Mouse (Mus musculus) thymus, adult 2 months (tissue): ENCODE measurements around the gene Tubd1. TPM values are rescaled to one million over a fixed set of nuclear protein-coding genes. Genes with fewer than 3 reads are reported as not detected.

ENCODE experiments used
- DNase-seq: peaks from one replicate; pipeline ENCODE4 v3.0.0; 2021
- H3K27ac ChIP-seq: fragments of 200-500 bp; 2 replicates; pipeline ENCODE4 v1.5.1; 2012; ENCODE audit warnings: low read length, control low read depth; ENCODE audit not compliant: control insufficient read depth, insufficient read depth
- H3K27me3 ChIP-seq: fragments of 200-500 bp; 2 replicates; pipeline ENCODE4 v1.6.1; 2012; ENCODE audit warnings: mild to moderate bottlenecking, low read length, moderate library complexity, mixed read lengths; ENCODE audit not compliant: control insufficient read depth, insufficient read depth
- H3K36me3 ChIP-seq: fragments of 200-500 bp; 2 replicates; pipeline ENCODE4 v1.6.1; 2012; ENCODE audit warnings: mild to moderate bottlenecking, low read length, moderate library complexity; ENCODE audit not compliant: control insufficient read depth, insufficient read depth
- H3K4me1 ChIP-seq: fragments of 200-500 bp; replicated peaks from 2 replicates; pipeline ENCODE4 v1.6.1; 2012; ENCODE audit warnings: low read length; ENCODE audit not compliant: control insufficient read depth, insufficient read depth
- H3K4me3 ChIP-seq: fragments of 200-500 bp; 2 replicates; pipeline ENCODE4 v1.5.1; 2012; ENCODE audit warnings: mild to moderate bottlenecking, low read length, control low read depth, moderate library complexity; ENCODE audit not compliant: control insufficient read depth, insufficient read depth
- CTCF ChIP-seq: fragments of 200-500 bp; IDR thresholded peaks from 2 replicates; pipeline ENCODE4 v1.5.1; 2012; ENCODE audit warnings: mild to moderate bottlenecking, control low read depth, low read length, moderate library complexity, borderline replicate concordance; ENCODE audit not compliant: control insufficient read depth, poor library complexity, insufficient read depth; ENCODE audit errors: extremely low read depth
- POLR2A ChIP-seq: fragments of 200-500 bp; IDR thresholded peaks from 2 replicates; pipeline ENCODE4 v1.6.1; 2012; ENCODE audit warnings: mild to moderate bottlenecking, low read length, control low read depth, moderate library complexity; ENCODE audit not compliant: control insufficient read depth, poor library complexity, insufficient read depth; ENCODE audit errors: extremely low read depth
- WGBS: fragments of 180-500 bp; shearing (Covaris S2); methylation state at CpG from one replicate; pipeline ENCODE4 v1.1.7; 2018; 5-methylcytosine and 5-hydroxymethylcytosine counted together
- polyA plus RNA-seq: library from polyadenylated mRNA; depleted of rRNA; stranded (reverse); fragments of >200 nt; gene quantifications from 2 replicates; pipeline ENCODE4 v1.2.3, GENCODE M21; 2012

Tubd1 gene
- polyA plus RNA-seq, 1 experiment, result 5.9 TPM

- WGBS, result 92% methylated on average over 3 of the region's 3 CpGs
- H3K4me1 ChIP-seq, result no peaks in the 10 kb centered on the region; the same call in 1 of the 2 replicates
- H3K27me3 ChIP-seq, result no peaks in the 10 kb centered on the region
- H3K4me3 ChIP-seq, result no peak overlapping the region
- H3K36me3 ChIP-seq, result peaks cover 8% of the 10 kb centered on the region
- no peak for TF ChIP-seq POLR2A
- H3K27ac ChIP-seq, result no peak overlapping the region
- no peak for DNase-seq
Measured at GRCm38 (mm10) chr11:86602116-86602515, 57.3 kb downstream of the Tubd1 start.

- 100% methylated on average over 1 of the region's 1 CpGs for WGBS
- no peak for DNase-seq
- peaks cover 8% of the 10 kb centered on the region for H3K36me3 ChIP-seq
- no peak overlapping the region for H3K4me3 ChIP-seq
- H3K27ac ChIP-seq, result no peak overlapping the region
- no peaks in the 10 kb centered on the region; the same call in 1 of the 2 replicates for H3K4me1 ChIP-seq
- TF ChIP-seq CTCF, result no peak
- no peak for TF ChIP-seq POLR2A
- H3K27me3 ChIP-seq, result no peaks in the 10 kb centered on the region
Measured at GRCm38 (mm10) chr11:86603719-86604118, 58.9 kb downstream of the Tubd1 start.

- peaks cover 8% of the 10 kb centered on the region for H3K36me3 ChIP-seq
- H3K27ac ChIP-seq, result no peak overlapping the region
- no peaks in the 10 kb centered on the region; the same call in 1 of the 2 replicates for H3K4me1 ChIP-seq
- WGBS, result 97% methylated on average over 3 of the region's 3 CpGs
- no peak for DNase-seq
- no peaks in the 10 kb centered on the region for H3K27me3 ChIP-seq
- no peak overlapping the region for H3K4me3 ChIP-seq
- TF ChIP-seq POLR2A, result no peak
- no peak for TF ChIP-seq CTCF
Measured at GRCm38 (mm10) chr11:86604289-86604688, 59.5 kb downstream of the Tubd1 start.

- no peaks in the 10 kb centered on the region for H3K27me3 ChIP-seq
- H3K4me3 ChIP-seq, result no peak overlapping the region
- H3K4me1 ChIP-seq, result no peaks in the 10 kb centered on the region; the same call in 1 of the 2 replicates
- H3K27ac ChIP-seq, result no peak overlapping the region
- peaks cover 8% of the 10 kb centered on the region for H3K36me3 ChIP-seq
- TF ChIP-seq POLR2A (no peak), CTCF (no peak)
- 95% methylated on average over 5 of the region's 5 CpGs for WGBS
- no peak for DNase-seq
Measured at GRCm38 (mm10) chr11:86604732-86605520, 60.1 kb downstream of the Tubd1 start.

- Histone ChIP-seq H3K4me1 (no peaks in the 10 kb centered on the region; the same call in 1 of the 2 replicates), H3K27ac (no peak overlapping the region), H3K27me3 (no peaks in the 10 kb centered on the region), H3K4me3 (no peak overlapping the region), H3K36me3 (peaks cover 8% of the 10 kb centered on the region)
- DNase-seq, result no peak
- WGBS, result 61% methylated on average over 2 of the region's 2 CpGs
- no peak for TF ChIP-seq POLR2A
- no peak for TF ChIP-seq CTCF
Measured at GRCm38 (mm10) chr11:86606621-86607339, 62.0 kb downstream of the Tubd1 start.

- whole genome bisulfite sequencing, result 47% methylated on average over 2 of the region's 2 CpGs
- no peak for TF ChIP-seq CTCF
- no peak overlapping the region for H3K27ac ChIP-seq
- H3K4me1 ChIP-seq, result no peaks in the 10 kb centered on the region; the same call in 1 of the 2 replicates
- H3K36me3 ChIP-seq, result peaks cover 8% of the 10 kb centered on the region
- no peak overlapping the region for H3K4me3 ChIP-seq
- no peak for DNase-seq
- no peaks in the 10 kb centered on the region for H3K27me3 ChIP-seq
Measured at GRCm38 (mm10) chr11:86607808-86608350, 63.1 kb downstream of the Tubd1 start.

- Histone ChIP-seq H3K27me3 (no peaks in the 10 kb centered on the region), H3K36me3 (peaks cover 8% of the 10 kb centered on the region), H3K4me1 (no peaks in the 10 kb centered on the region; the same call in 1 of the 2 replicates), H3K27ac (no peak overlapping the region), H3K4me3 (no peak overlapping the region)
- TF ChIP-seq CTCF (no peak), POLR2A (no peak)
- DNase-seq, result no peak
- 69% methylated on average over 3 of the region's 3 CpGs for WGBS
Measured at GRCm38 (mm10) chr11:86610239-86610638, 65.4 kb downstream of the Tubd1 start.
